Mouse (Mus musculus): Measurements from ENCODE around the gene Thsd7a.

DNA sequence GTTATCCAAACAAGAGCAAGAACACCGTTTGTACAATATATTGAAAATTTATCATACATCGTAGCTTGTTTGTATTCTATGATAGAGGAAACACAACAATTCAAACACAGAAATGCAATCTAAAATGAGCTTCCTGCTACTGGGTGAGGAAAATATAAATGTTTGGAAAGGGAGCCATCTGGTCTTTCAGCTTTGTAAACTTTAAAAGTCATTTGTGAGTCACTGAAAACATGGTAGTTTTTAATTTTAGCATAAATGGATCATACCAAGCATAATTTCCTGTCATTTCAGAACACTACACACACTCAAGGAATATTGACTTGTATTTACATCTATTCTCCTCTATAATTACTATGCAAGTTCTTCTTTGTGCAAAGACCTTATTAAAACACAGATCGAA lies 363.6 kb downstream of the Thsd7a start:
- TF ChIP-seq EP300 (IDR thresholded peaks at IDR 0.05; ENCODE audit: insufficient read depth, low read depth, low read length), result no peak
- no peak for TF ChIP-seq POLR2A (IDR thresholded peaks at IDR 0.05; ENCODE audit: insufficient read depth, low read length)

Data from ES-Bruce4 (cell line).